Mouse (Mus musculus): Measurements from ENCODE around the gene Tbxas1.

The Tbxas1 gene

DNA sequence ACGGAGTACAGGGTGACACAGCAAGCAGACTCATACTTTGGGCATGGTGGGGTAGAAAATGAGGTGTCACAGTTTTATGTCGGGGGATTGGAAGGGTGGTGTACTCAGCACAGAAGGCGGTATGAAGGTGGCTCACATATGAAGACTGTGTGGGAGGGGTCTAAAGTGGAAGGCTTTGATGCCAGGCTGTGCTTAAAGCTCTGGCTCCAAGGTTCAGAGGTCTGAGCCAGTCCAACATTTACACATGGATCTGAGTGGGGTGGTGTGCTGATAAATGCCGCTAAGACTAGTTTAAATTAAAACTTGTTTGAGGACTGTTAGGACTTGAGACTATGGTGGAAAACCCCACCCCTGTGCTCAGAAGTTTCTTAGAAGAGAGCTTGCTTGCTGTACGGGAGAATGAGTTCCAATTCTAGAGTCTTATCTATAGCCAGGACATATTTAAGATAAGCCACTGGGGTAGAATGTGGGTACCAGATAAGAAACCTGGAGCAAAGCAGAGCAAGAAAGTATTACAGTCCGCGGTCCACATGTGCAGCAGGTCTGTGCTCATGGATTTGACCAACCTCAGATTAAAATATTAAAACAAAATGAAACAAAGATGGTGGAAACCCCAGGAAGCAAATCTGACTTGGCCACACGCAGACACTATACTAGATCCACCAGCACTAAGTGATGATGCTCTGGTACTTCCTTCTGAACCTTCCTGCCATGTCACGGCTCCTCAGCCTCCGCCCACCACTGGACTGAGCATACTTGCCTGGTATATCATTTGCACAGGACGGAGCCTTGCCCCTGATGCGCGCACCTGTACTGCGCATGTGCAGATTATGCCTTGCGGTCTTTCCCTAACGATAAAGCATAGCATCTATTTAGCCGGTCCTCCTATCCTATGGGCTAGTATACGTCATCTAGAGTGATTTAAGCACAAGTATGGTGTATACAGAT is 48.9 kb downstream of the Tbxas1 start:
- no peak for DNase-seq

DNA sequence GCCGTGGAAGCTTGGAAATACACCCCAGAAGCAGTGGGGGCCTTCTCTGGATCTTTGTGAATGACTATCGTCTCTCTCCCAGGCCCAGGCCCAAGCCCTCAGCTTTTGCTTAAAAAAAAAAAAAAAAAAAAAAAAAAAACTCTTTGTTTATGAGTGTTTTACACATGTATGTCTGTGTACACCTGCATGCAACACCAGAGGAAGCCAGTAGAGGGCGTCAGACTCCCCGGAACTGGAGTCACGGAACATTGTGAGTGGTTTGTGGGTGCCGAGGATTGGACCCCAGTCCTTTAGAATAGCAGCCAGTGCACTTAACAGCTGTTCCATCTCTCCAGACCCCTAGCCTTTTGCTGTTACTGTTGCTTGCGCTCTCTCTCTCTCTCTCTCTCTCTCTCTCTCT is 50.5 kb downstream of the Tbxas1 start:
- no peak for DNase-seq

DNA sequence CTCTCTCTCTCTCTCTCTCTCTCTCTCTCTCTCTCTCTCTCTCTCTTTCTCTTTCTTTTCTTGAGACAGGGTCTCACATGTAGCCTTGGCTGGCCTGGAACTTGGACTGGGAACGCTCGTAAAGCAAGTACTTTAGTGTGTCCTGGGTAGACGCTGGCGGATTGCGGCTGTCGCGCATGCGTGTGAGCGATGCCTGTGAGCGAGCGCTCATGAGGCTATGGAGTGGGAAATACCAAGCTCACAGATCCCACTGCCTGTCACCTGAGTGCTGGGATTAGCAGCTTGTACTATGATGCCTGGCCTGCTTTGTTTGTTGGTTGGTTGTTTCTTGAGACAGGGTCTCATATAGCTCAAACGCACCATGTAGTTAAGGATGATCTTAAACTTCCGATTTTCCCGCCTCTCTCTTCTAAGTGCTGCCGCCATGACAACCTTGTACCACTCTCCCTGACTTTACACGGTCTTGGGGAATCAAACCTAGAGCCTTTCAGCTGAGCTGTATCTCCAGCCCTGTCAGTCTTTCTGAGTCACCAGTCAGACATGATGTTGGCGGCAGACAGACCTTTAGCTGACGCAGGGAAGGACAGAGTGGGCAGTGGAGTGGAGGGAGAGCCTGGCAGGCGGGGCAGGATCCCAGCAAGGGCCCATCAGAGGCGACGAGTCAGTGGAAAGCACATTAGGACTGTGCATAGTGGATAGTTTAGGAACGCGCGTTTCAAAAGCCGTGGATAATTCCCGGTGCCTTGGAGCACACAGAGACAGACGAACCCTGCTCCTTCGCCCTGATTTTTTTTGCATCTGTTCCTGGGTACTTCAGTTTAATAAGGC is 51.1 kb downstream of the Tbxas1 start:
- no peak for DNase-seq

DNA sequence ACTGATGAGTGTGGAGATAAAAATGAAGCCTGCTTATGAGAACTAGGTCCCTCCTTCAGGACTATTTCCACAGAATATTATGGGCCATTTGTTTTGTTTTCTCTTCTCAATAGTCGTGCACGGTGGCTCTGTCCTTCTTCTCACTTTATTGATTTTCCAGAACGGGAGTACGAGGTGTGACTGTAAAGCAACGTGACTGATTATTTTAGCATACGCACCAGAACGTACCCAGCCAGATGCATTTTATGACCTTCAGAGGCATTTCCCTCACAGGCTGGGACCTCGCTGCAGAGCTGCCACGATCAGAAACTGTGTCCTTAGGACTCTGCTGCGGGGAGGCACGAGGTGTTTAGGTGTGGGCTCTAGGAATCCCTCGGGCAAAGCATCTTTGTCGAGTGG is 51.8 kb downstream of the Tbxas1 start:
- DNase-seq = no peak

DNA sequence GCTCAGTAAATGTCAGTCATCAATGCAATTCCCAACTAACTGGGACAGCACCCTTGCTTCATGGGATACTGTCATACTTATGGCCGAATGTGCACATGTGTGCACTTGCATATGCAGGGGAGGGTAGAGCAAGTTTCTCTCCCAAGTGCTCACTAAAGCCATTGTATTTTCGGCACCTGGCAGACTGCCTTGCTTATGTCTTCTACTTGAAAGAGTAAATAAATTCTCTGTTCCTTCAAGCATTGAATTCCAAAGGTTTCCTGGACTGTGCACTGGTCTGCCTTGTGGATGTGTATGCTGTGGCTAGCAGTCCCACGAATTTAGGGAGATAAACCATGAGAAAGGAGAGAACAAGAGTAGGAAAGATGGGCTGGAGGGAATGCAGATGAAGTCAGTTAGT is 53.3 kb downstream of the Tbxas1 start:
- DNase-seq = peak in 1 of 2 experiments; percentile 71

DNA sequence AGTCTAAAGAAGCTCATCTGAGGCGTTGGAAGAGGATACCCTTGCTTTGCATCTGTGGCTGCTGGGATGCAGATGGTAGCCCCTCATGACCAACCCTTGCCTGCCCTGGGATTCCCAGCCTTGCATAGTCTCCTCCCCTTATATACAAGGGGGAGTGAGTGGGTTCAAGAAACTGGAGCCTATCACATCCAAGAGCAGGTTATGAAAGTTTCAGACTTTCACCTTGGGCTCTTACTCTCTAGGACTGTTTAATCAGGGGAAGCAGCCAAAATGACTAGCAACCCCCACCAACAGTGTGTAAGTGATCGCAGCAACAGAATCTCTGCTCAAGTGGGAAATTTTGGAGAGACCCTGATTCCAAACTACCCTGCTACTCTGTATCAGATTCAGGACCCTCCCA is 60.8 kb downstream of the Tbxas1 start:
- no peak for DNase-seq

DNA sequence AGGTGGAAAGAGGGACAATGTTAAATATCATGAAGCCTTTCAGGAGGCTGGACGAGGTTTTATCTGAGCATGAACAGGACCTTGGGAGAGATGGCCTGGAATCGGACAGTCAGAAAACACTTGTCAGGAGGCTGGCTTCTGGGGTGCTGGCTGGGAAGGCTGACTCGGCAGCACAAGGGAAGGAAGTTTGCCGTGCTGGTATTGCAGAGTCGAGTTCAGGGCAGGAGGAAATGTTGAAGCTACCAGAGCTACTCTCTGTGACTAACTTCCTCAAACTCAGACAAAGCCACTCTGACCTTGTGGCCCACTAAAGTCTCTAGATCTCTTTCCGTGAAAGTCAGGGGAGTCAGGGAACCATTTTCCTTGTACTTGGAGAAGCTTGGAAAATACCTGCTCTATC is 63.2 kb downstream of the Tbxas1 start:
- DNase-seq = no peak

DNA sequence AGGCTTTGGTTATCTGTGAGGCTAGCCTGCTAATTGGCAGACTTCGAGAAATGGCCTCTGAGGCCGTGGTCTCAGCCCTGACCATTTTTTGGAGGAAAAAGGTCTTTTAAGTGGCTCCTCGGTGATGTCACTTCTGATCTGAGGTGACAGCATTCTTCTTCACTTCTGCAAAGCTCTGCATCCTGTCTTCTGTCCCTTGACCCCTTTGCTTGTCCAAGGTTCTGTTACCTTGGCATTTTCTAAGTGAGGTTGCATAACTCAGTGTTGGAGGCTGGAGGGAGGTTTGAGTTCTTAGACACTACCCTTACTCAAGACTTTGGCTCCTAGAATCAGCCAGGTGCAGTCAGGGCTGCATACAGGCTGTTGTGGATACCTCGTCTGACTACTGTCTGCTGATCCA is 63.9 kb downstream of the Tbxas1 start:
- no peak for DNase-seq

DNA sequence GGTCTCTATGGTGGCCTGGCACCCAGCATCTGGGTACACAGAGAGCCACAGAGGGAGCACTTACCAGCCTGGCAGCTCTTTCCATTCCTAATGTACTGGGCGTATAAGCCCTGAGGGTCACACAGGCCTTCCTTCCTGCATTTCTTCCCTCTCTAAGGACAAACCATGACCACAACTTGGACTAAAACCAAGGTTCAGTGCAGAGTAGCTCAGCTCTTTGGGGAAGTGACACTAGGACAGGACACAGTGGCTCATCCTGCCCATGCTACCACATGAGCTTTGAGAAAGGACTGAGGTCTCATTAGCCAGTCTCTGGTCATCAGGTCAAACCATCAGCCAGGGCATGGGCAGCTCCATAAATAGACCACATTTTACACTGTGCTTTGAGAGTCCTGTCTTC is 65.8 kb downstream of the Tbxas1 start:
- DNase-seq = peak; percentile 10 to 60

DNA sequence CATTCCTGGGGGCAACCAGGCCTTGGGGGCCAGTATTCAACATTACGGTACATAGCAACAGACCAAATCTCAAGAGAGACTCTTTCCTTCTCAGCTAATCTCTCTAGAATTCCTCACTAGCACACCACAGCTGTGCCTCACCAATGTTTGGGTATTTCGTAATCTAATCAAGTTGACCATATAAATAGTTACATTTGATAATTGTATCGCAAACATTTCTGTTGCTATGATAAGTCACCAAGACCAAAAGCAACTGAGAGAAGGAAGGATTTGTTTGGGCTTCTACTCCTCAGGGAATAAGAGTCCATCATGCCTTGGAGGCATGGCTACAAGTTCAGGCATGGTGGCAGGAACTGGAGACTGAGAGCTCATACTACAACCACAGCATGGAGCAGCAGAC is 67.6 kb downstream of the Tbxas1 start:
- no peak for DNase-seq

DNA sequence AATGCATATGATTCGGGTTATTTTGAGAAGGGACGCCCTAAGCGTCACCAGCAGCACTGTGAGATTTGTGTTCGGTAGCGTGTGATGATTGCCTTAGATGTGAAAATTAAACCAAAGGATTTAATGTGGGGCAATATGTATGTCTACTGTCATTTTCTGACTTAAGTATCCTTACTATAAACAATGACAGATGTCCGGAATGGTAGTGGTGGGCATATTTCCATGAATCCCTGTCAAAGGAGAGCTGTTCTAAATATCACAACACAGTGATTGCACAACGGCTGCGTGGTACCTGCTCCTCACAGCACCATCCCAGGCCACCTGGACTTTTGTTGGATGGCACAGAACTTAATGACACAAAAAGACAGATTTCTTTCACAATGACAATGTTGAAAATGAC is 69.2 kb downstream of the Tbxas1 start:
- DNase-seq = no peak

DNA sequence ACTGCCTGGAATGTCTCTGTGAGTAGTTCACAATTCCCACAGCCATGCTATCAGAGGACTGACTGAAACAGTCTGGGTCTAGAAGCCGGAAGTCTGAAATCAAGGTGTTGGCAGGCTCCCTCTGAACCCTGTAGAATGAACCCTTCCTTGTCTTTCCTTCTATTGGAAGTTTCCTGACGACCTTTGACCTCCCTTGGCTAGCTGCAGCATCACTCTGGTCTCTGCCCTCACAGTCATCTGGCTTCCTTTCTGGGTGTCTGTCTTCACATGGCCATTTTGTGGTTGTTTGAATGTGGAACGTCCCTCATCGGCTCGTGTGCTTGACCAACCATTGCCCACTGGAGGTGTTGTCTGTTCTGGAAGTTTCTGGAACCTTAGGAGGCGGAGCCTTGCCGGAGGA is 69.6 kb downstream of the Tbxas1 start:
- peak; percentile 55 to 69 for DNase-seq

DNA sequence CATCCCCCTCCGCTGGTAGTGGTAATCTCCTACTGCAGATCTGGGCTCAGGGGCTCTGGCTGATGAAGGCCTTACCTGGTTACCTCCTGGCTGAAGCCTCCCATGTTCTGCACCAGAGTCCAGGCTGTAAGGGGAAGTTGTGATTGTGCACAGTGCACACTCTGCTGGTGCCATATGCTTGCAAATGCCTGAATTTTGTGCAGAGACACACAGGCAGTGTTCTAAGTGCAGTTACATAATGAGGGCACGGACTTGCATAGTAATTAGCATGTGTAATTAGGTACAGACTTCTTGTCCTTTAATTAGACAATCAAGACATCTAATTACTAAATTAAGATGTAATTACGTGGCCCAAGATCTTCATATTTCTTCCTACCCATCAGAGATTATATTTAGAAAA is 70.5 kb downstream of the Tbxas1 start:
- no peak for DNase-seq

DNA sequence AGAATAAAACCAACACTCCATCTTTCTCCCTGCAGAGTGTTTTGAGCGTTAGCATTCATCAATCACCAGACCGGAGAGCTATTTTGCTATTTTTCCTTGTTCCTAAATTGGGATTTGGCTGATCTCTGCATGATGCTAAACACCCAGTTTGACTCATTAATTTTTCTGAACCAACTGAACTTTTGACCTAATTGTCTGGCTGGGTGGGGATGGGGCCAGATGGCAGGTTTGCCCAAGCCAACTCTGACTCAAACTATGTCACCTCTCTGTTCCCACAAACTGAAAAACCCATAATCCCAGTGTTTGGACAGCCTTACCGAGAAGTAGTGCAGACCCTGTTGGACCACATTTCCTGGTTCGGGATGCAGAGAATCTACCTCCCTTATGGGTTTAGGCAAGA is 72.1 kb downstream of the Tbxas1 start:
- peak; percentile 25 to 54 for DNase-seq

DNA sequence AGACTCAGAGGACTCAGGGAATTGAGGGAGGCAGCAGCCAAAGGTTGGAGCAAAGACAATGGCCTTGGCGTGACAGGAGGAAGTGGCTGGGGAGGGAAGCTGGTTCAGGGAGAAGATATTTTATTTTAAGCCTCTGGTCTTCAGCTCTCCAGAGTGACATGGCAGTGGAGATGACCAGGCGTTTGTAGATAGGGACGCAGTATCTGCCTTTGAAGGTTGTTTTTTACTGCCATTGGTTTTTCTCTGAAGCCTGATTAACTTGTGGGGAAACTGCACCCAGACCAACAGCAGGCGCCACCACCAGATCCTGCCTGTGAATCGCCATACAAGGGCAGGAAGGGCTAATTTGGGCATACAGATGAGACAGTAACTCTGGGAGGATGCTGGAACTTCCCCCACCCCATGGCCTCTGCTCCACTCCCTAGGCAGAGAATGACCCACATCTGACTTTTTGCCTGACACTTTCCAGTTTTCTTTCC is 74.5 kb downstream of the Tbxas1 start:
- DNase-seq = peak; percentile 47 to 66

DNA sequence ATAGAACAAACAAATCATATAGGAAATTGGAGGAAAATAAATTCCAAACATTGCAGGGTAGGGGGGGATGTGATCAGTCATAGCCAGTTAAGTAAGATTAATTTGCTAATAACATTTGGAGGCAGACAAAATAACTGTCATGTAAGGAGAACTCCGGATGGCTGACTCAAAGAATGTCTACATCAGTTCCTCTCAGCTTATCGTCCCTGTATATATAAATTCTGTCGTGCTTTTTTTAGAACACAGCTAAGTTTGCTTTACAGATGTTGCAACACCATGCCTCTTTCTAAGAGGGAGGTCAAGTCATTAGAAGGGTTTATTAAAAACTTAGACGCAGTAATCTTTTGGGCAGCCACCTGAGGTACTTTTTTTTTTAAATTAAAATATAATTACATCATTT is 75.1 kb downstream of the Tbxas1 start:
- no peak for DNase-seq

DNA sequence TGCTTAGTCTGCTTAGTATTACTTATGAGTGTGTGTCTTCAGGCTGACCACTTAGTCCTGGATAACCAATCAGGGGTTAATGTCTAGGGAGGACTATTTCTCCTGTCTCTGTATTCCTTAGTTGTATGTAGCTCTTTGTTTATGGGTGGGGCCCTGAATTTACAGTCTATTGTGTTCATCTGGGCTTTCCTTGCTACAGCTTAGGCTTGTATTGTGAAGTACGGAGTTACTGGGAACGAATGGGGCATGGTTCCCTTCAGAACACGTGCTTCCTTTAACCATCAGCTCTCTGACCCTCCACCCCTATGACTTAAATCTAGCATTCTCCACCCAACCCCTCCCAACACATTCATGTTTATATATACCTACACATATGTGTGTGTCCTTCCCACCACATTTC is 75.6 kb downstream of the Tbxas1 start:
- no peak for DNase-seq

DNA sequence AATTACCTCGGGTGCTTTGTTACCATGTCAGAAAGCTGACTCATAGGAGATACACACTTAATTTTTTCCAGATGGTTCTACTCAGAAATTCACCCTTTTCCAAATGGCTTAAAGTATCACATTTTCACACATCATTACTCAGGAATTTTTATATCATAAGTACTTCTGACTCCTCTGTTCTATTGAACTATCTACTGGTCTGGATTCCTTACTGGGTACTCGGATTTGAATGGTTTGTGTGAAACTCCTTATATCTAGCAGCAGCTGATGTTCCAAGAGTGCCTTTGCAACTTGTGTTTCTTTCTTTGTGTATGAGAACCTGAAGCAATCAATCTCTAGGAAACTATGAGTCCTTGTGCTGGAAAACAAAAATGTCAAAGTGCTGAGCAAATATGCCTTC is 81.4 kb downstream of the Tbxas1 start:
- DNase-seq = no peak

DNA sequence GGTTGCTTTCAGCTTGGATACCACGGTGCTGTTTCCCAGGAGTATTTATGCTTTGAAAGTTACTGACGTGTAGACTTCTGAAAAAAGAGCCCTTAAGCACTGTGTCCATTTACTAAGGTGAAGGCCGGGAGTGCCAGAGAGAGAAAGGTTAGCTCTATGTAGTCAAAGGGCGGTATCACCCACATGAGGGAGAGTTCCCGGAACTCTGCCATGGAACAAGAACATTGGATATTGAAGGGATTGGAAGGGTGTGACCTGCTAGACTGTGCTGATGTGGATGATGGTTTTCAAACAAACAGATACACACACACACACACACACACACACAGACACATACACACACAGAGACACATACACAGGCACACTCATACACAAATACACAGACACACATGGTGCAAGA is 82.0 kb downstream of the Tbxas1 start:
- DNase-seq = no peak

DNA sequence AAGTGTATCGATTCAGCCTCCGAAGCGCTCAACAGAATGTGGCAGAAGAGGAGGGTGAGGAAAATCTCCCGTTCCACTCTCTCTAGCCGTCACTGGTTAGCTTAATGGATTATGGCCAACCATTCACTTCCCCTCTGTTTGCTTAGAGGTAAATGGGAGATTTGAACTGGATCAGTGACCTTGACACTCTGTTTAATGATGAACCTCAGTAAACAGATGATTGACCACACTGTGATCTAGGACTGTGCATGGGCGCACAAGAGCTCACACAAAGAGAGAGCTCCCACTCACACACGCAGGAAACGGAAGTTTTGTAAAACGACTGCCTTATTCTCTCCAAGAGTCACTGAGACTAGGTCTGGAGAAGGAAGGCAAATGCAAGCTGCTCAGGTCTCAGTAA is 84.3 kb downstream of the Tbxas1 start:
- peak in 1 of 2 experiments; percentile 11 for DNase-seq

DNA sequence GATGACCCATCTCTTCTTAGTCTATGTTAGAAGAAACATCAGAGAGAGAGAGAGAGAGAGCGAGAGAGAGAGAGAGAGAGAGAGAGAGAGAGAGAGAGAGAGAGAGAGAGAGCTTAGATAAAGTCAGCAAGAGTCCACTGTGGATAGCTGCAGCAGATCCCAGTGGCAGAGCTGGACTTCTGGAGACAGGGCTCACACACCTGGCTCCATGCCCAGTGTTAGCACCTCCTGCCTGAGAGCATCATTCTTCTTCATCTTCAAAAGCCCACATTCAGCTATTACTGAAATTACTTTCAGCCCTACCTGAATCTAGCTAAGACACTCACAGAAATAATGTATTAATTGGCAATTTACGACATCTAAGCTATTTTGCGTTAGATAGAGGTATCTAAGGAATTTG is 85.2 kb downstream of the Tbxas1 start:
- peak; percentile 68 to 72 for DNase-seq

DNA sequence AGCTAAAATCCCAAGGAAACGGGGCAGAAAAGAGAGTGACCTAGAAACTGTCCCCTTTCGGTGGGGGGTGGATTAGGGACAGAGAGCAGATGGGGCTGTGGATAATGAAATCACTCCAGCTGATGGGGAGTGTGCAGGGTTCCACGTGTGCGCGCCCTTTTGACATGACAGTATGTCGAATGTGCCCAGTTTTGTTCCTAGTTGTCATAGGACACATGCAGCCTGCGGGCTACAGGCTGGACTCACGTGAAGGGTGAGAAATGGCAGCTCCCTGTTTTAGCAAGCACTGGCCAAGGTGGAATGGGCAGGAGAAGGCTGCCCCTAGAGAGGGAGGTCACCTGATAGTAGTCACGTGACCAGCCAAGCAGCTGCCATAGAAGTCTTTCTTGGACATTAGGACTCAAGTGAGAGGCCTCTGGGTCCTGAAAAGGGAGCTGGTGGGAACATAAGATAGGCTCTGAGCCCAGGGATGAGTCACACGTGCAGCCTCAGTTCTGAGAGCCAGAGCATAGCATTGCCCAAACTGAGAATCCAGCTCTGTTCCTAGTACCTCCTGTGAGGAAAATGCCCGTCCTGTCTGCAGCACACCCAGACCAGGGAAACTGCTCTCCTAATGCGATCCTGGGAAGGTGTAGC is 85.7 kb downstream of the Tbxas1 start:
- peak in 1 of 2 experiments; percentile 57 for DNase-seq

DNA sequence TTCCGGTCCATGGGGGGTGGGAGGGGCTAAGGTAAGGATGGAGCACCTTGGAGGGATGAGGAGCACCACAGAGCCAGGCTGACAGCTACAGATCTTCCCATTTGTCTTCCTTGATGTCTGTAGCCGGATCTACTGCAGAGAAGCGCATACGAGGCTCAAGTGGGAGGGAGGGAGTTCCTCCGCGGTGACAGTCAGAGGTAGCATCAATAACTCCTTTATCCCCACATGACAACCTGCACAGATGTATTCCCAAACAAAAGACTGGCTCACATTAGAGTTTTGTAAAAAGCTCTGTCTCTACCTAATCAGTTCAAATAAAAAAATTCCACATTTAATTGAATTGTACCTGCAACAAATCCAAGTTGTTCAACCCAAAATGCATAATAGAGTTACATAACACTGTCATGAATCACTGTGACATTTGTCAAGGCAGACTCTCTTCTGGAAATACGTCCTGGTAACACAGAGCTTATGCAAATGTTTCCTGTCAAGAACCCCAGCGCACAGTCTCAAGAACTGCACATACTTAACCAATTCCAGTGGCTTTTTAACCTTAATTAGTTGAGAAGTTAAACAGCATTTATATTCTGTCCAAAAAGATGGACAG is 86.3 kb downstream of the Tbxas1 start:
- DNase-seq = no peak
